Mouse (Mus musculus) hindbrain, embryonic 16.5 days (tissue): ENCODE data around the gene Desi1. TPM values are rescaled to one million over a fixed set of nuclear protein-coding genes. Genes with fewer than 3 reads are reported as not detected.

ENCODE experiments used
- ATAC-seq: fragments of 200-750 bp; cut with Nextera tagmentation; 2 replicates; pipeline ENCODE4 v1.8.0; 2017; ENCODE audit warnings: moderate TSS enrichment, moderate library complexity
- H3K27ac ChIP-seq: fragments of 300-500 bp; sonication (generic); 2 replicates; pipeline ENCODE4 v1.5.1; 2014; ENCODE audit warnings: low read depth, mild to moderate bottlenecking, control low read depth, low read length, moderate library complexity
- H3K27me3 ChIP-seq: fragments of 300-500 bp; sonication (generic); replicated peaks from 2 replicates; pipeline ENCODE4 v1.6.1; 2014; ENCODE audit warnings: low read length; ENCODE audit not compliant: control insufficient read depth, insufficient read depth
- H3K36me3 ChIP-seq: fragments of 300-500 bp; sonication (generic); 2 replicates; pipeline ENCODE4 v1.6.1; 2014; ENCODE audit warnings: mild to moderate bottlenecking, low read length, moderate library complexity, mixed read lengths; ENCODE audit not compliant: control insufficient read depth, insufficient read depth
- H3K4me1 ChIP-seq: fragments of 300-500 bp; sonication (generic); 2 replicates; pipeline ENCODE4 v1.6.1; 2014; ENCODE audit warnings: low read depth, low read length; ENCODE audit not compliant: control insufficient read depth, insufficient read depth
- H3K4me2 ChIP-seq: fragments of 300-500 bp; sonication (generic); 2 replicates; pipeline ENCODE4 v1.6.1; 2014; ENCODE audit warnings: mild to moderate bottlenecking, low read length, control low read depth, moderate library complexity
- H3K4me3 ChIP-seq: fragments of 300-500 bp; sonication (generic); 2 replicates; pipeline ENCODE4 v1.5.1; 2014; ENCODE audit warnings: mild to moderate bottlenecking, low read length, control low read depth, moderate library complexity
- H3K9ac ChIP-seq: fragments of 300-500 bp; sonication (generic); 2 replicates; pipeline ENCODE4 v1.6.1; 2014; ENCODE audit warnings: low read depth, mild to moderate bottlenecking, control low read depth, low read length, moderate library complexity
- H3K9me3 ChIP-seq: fragments of 300-500 bp; sonication (generic); 2 replicates; pipeline ENCODE4 v1.6.1; 2014; ENCODE audit warnings: mild to moderate bottlenecking, low read length, moderate library complexity; ENCODE audit not compliant: control insufficient read depth
- WGBS: fragments of 180-500 bp; shearing (Covaris S2); extraction: QIAGEN DNeasy Blood & Tissue Kit; methylation state at CpG from one replicate; pipeline ENCODE4 v1.1.7; 2014; 5-methylcytosine and 5-hydroxymethylcytosine counted together
- polyA plus RNA-seq: library from polyadenylated mRNA; unstranded; fragments of >200 nt; fragmentation: Nextera tagmentation; extraction: Ambion mirVana; gene quantifications from 2 replicates; pipeline ENCODE4 v1.2.1, GENCODE M21; 2015

The Desi1 gene
- polyA plus RNA-seq, 1 experiment from 2014 or later = 53.7 TPM

GRCm38 (mm10) chr15:82027276-82027675, 6.4 kb downstream of the Desi1 start:
- ATAC-seq = no peak
- WGBS = 95% methylated on average over 7 of the region's 7 CpGs
- Histone ChIP-seq H3K9me3 (no peaks in the 10 kb centered on the region), H3K4me3 (no peak overlapping the region), H3K9ac (no peak overlapping the region), H3K27ac (no peak overlapping the region), H3K27me3 (no peaks in the 10 kb centered on the region), H3K4me2 (no peak overlapping the region), H3K4me1 (no peaks in the 10 kb centered on the region), H3K36me3 (peaks cover 50% of the 10 kb centered on the region)

GRCm38 (mm10) chr15:82023965-82024635, 9.6 kb downstream of the Desi1 start:
- no peak overlapping the region for H3K9ac ChIP-seq
- peaks cover 51% of the 10 kb centered on the region for H3K36me3 ChIP-seq
- ATAC-seq = no peak
- no peak overlapping the region for H3K27ac ChIP-seq
- 88% methylated on average over 6 of the region's 6 CpGs for WGBS
- no peaks in the 10 kb centered on the region for H3K27me3 ChIP-seq
- no peaks in the 10 kb centered on the region for H3K4me1 ChIP-seq
- no peaks in the 10 kb centered on the region for H3K9me3 ChIP-seq
- no peak overlapping the region for H3K4me3 ChIP-seq
- no peak overlapping the region for H3K4me2 ChIP-seq

GRCm38 (mm10) chr15:82022535-82023088, 11.1 kb downstream of the Desi1 start:
- Histone ChIP-seq H3K4me3 (no peak overlapping the region), H3K27ac (no peak overlapping the region), H3K9me3 (no peaks in the 10 kb centered on the region), H3K4me2 (no peak overlapping the region), H3K4me1 (no peaks in the 10 kb centered on the region), H3K36me3 (peaks cover 47% of the 10 kb centered on the region), H3K27me3 (no peaks in the 10 kb centered on the region), H3K9ac (no peak overlapping the region)
- ATAC-seq = no peak
- WGBS = 85% methylated on average over 13 of the region's 13 CpGs

- H3K27ac ChIP-seq = no peak overlapping the region
- no peak overlapping the region for H3K4me3 ChIP-seq
- H3K27me3 ChIP-seq = no peaks in the 10 kb centered on the region
- H3K36me3 ChIP-seq = peaks cover 19% of the 10 kb centered on the region
- no peak overlapping the region for H3K4me2 ChIP-seq
- ATAC-seq = no peak
- no peak overlapping the region for H3K9ac ChIP-seq
- no peaks in the 10 kb centered on the region for H3K9me3 ChIP-seq
- WGBS = 83% methylated on average over 3 of the region's 3 CpGs
- H3K4me1 ChIP-seq = peaks cover 11% of the 10 kb centered on the region
Measured at GRCm38 (mm10) chr15:82019288-82019687, 14.4 kb downstream of the Desi1 start.

GRCm38 (mm10) chr15:82017461-82017860, 16.2 kb downstream of the Desi1 start:
- ATAC-seq = no peak
- Histone ChIP-seq H3K4me3 (no peak overlapping the region), H3K27me3 (no peaks in the 10 kb centered on the region), H3K9me3 (no peaks in the 10 kb centered on the region), H3K27ac (no peak overlapping the region), H3K36me3 (peaks cover 8% of the 10 kb centered on the region), H3K4me2 (no peak overlapping the region), H3K4me1 (peaks cover 14% of the 10 kb centered on the region), H3K9ac (no peak overlapping the region)
- WGBS = 77% methylated on average over 4 of the region's 4 CpGs

GRCm38 (mm10) chr15:82016830-82017229, 16.8 kb downstream of the Desi1 start:
- Histone ChIP-seq H3K9me3 (no peaks in the 10 kb centered on the region), H3K27me3 (no peaks in the 10 kb centered on the region), H3K9ac (peak overlapping the region; percentile 83), H3K4me2 (peak overlapping the region; percentile 69), H3K27ac (peak overlapping the region; percentile 85), H3K36me3 (peaks cover 8% of the 10 kb centered on the region), H3K4me3 (peak overlapping the region; percentile 96), H3K4me1 (peaks cover 14% of the 10 kb centered on the region)
- 26% methylated on average over 6 of the region's 6 CpGs for whole genome bisulfite sequencing
- ATAC-seq = no peak

- peak; percentile 98 for ATAC-seq
- H3K36me3 ChIP-seq = peaks cover 5% of the 10 kb centered on the region
- peak overlapping the region; percentile 96 for H3K4me3 ChIP-seq
- H3K27me3 ChIP-seq = no peaks in the 10 kb centered on the region
- H3K4me2 ChIP-seq = peak overlapping the region; percentile 70
- H3K9ac ChIP-seq = peak overlapping the region; percentile 96
- WGBS = 0% methylated on average over 49 of the region's 53 CpGs
- peak overlapping the region; percentile 89 for H3K27ac ChIP-seq
- no peaks in the 10 kb centered on the region for H3K9me3 ChIP-seq
- peaks cover 14% of the 10 kb centered on the region for H3K4me1 ChIP-seq
Measured at GRCm38 (mm10) chr15:82016101-82016808, 17.4 kb downstream of the Desi1 start.

GRCm38 (mm10) chr15:82015392-82016100, 18.1 kb downstream of the Desi1 start:
- Histone ChIP-seq H3K36me3 (0 out of 2 replicates have a peak, but pooled peaks cover 4% of the 10 kb centered on the region), H3K27ac (peak overlapping the region; percentile 89), H3K4me3 (peak overlapping the region; percentile 96), H3K4me2 (peak overlapping the region; percentile 70), H3K9ac (peak overlapping the region; percentile 96), H3K4me1 (peaks cover 14% of the 10 kb centered on the region), H3K27me3 (no peaks in the 10 kb centered on the region), H3K9me3 (no peaks in the 10 kb centered on the region)
- ATAC-seq = peak; percentile 0
- WGBS = under 1% methylated on average over 39 of the region's 39 CpGs
